Mouse (Mus musculus) intestine, embryonic 15.5 days (tissue): ENCODE measurements around the gene Col6a5. TPM values are rescaled to one million over a fixed set of nuclear protein-coding genes. Genes with fewer than 3 reads are reported as not detected.

Experiments
- ATAC-seq: fragments of 200-750 bp; cut with Nextera tagmentation; 2 replicates; pipeline ENCODE4 v1.8.0; 2017; ENCODE audit warnings: moderate TSS enrichment, moderate library complexity
- H3K27ac ChIP-seq: fragments of 300-500 bp; sonication (generic); 2 replicates; pipeline ENCODE4 v1.5.1; 2015; ENCODE audit warnings: mild to moderate bottlenecking, inconsistent platforms
- H3K27me3 ChIP-seq: fragments of 300-500 bp; sonication (generic); replicated peaks from 2 replicates; pipeline ENCODE4 v1.6.1; 2015; ENCODE audit warnings: inconsistent platforms
- H3K36me3 ChIP-seq: fragments of 300-500 bp; sonication (generic); 2 replicates; pipeline ENCODE4 v1.6.1; 2015; ENCODE audit warnings: inconsistent platforms
- H3K4me1 ChIP-seq: fragments of 300-500 bp; sonication (generic); replicated peaks from 2 replicates; pipeline ENCODE4 v1.6.1; 2015; ENCODE audit warnings: inconsistent platforms
- H3K4me2 ChIP-seq: fragments of 300-500 bp; sonication (generic); replicated peaks from 2 replicates; pipeline ENCODE4 v1.6.1; 2015; ENCODE audit warnings: mild to moderate bottlenecking, inconsistent platforms
- H3K4me3 ChIP-seq: fragments of 300-500 bp; sonication (generic); replicated peaks from 2 replicates; pipeline ENCODE4 v1.5.1; 2015; ENCODE audit warnings: inconsistent platforms
- H3K9ac ChIP-seq: fragments of 300-500 bp; sonication (generic); 2 replicates; pipeline ENCODE4 v1.6.1; 2015; ENCODE audit warnings: inconsistent platforms
- H3K9me3 ChIP-seq: fragments of 300-500 bp; sonication (generic); 2 replicates; pipeline ENCODE4 v1.6.1; 2016; ENCODE audit warnings: inconsistent platforms
- WGBS: fragments of 180-500 bp; shearing (Covaris S2); methylation state at CpG from one replicate; pipeline ENCODE4 v1.1.7; 2015; 5-methylcytosine and 5-hydroxymethylcytosine counted together
- polyA plus RNA-seq: library from polyadenylated mRNA; unstranded; fragments of >200 nt; fragmentation: Nextera tagmentation; extraction: Ambion mirVana; gene quantifications from 2 replicates; pipeline ENCODE4 v1.2.1, GENCODE M21; 2015

Gene Col6a5
- 0.98 and 1.6 TPM in 2 replicates for polyA plus RNA-seq

GRCm38 (mm10) chr9:105960533-105960932 lies at the start of gene Col6a5:
TSS of gene Col6a5 (minus strand) at chr9:105960643.
- no peak within 1 kb of the TSS for H3K27ac ChIP-seq
- H3K9ac ChIP-seq = no peak within 1 kb of the TSS; the same call in 1 of the 2 replicates
- 17% methylated on average over 13 of the region's 13 CpGs for WGBS
- peaks cover 9% of the 10 kb centered on the region; the same call in 1 of the 2 replicates for H3K4me1 ChIP-seq
- no peak for ATAC-seq
- H3K9me3 ChIP-seq = no peaks in the 10 kb centered on the region
- no peaks in the 10 kb centered on the region for H3K27me3 ChIP-seq
- H3K4me3 ChIP-seq = no peak within 1 kb of the TSS
- peak within 1 kb of the TSS; percentile 31 for H3K4me2 ChIP-seq
- H3K36me3 ChIP-seq = no peaks in the 10 kb centered on the region

DNA sequence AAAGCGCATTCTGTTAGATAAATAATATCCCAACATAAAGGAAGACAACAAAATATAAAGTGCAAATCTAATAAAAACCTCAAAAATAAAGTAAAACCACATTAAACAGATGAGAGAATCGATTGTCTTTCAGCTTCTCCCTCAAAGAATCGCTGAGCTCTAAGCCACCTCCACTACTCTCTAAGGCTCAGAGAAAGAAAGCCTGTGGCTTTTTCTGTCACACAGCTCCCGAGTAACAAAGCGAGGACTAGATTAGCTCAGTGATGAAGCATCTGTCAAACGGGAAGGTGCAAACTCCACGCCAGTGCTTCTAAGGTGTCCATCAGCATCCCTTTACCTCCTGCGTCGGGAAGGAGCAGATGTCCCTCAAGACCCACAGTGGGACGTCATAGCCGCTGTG lies 37.5 kb upstream of the Col6a5 start:
- 60% methylated on average over 11 of the region's 11 CpGs for WGBS
- H3K4me1 ChIP-seq = no peaks in the 10 kb centered on the region
- H3K27me3 ChIP-seq = no peaks in the 10 kb centered on the region
- no peak overlapping the region for H3K4me3 ChIP-seq
- ATAC-seq = no peak
- no peak overlapping the region for H3K9ac ChIP-seq
- peaks cover 4% of the 10 kb centered on the region for H3K36me3 ChIP-seq
- H3K27ac ChIP-seq = no peak overlapping the region
- no peaks in the 10 kb centered on the region for H3K9me3 ChIP-seq
- no peak overlapping the region for H3K4me2 ChIP-seq

- Histone ChIP-seq H3K4me2 (no peak overlapping the region), H3K36me3 (peaks cover 4% of the 10 kb centered on the region; the same call in 1 of the 2 replicates), H3K27me3 (no peaks in the 10 kb centered on the region), H3K9me3 (no peaks in the 10 kb centered on the region), H3K4me3 (no peak overlapping the region), H3K9ac (no peak overlapping the region), H3K4me1 (no peaks in the 10 kb centered on the region), H3K27ac (no peak overlapping the region)
- WGBS = 84% methylated on average over 6 of the region's 6 CpGs
- no peak for ATAC-seq
Observed at GRCm38 (mm10) chr9:105992425-105992824, 32.0 kb upstream of the Col6a5 start.

DNA sequence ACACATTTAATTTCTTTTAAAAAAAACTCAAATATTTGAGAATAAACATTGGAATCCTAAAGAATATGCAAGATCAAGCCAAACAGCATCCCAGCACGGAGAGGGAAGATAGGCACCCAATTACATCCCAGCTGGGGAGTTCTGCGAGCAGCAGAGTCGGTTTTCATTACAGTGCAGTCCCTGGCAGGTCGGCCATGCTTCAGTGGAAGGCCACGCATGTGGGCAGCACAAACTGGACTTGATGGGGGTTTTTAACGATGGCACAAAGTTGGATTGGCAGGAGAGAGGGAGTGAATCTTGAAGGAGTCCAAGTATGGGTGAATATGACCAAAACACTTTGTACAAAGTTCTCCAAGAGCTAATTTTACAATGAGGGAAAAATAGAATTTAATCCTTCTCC lies 29.7 kb upstream of the Col6a5 start:
- Histone ChIP-seq H3K36me3 (no peaks in the 10 kb centered on the region), H3K4me3 (no peak overlapping the region), H3K9me3 (no peaks in the 10 kb centered on the region), H3K27ac (no peak overlapping the region), H3K9ac (no peak overlapping the region), H3K4me1 (no peaks in the 10 kb centered on the region), H3K4me2 (no peak overlapping the region), H3K27me3 (no peaks in the 10 kb centered on the region)
- no peak for ATAC-seq
- WGBS = 73% methylated on average over 6 of the region's 6 CpGs

DNA sequence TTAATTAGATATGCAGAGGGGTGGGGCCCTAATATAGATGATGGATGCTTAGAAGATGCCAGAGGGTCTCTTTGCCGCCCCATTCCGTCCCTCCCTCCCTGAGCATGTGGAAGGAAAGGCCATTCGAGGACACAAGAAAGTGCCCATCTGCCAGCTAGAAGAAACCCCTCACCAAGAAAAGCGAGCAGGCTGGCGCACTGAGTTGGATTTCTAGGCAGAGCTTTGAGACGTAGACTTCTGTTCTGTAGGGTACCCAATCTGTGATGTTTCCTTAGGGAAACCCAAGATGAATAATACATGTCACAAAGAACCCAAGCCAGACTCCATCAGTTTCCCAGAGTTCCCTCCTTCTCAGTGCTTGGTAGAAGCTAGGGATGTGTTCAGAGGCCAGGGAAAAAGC lies 29.0 kb upstream of the Col6a5 start:
- no peak overlapping the region for H3K4me2 ChIP-seq
- no peaks in the 10 kb centered on the region for H3K4me1 ChIP-seq
- H3K9me3 ChIP-seq = no peaks in the 10 kb centered on the region
- no peaks in the 10 kb centered on the region for H3K27me3 ChIP-seq
- H3K4me3 ChIP-seq = no peak overlapping the region
- ATAC-seq = no peak
- WGBS = 85% methylated on average over 6 of the region's 6 CpGs
- H3K27ac ChIP-seq = no peak overlapping the region
- no peak overlapping the region for H3K9ac ChIP-seq
- H3K36me3 ChIP-seq = no peaks in the 10 kb centered on the region

DNA sequence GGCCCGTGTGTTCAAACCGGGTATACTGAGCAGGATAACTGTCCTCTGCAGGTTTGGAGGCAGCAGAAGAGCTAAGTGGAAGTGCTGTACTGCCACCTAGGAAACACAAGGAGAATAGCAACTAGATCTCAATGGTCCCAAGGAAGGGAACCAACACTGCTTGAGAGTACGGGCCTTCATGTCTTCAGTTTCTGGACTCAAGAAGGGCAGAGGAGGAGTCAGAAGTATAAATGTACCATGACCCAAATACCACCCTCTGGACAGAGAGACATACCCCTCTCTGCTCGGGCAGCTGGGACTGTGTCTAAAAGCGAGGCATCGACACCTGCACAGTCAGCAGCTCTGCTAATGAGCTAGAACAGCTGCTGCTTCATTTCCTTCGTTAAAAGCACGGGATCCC lies 27.7 kb upstream of the Col6a5 start:
- Histone ChIP-seq H3K4me3 (no peak overlapping the region), H3K4me2 (no peak overlapping the region), H3K27ac (no peak overlapping the region), H3K4me1 (no peaks in the 10 kb centered on the region), H3K36me3 (no peaks in the 10 kb centered on the region), H3K27me3 (no peaks in the 10 kb centered on the region), H3K9ac (no peak overlapping the region), H3K9me3 (no peaks in the 10 kb centered on the region)
- ATAC-seq = no peak
- 67% methylated on average over 8 of the region's 8 CpGs for WGBS

DNA sequence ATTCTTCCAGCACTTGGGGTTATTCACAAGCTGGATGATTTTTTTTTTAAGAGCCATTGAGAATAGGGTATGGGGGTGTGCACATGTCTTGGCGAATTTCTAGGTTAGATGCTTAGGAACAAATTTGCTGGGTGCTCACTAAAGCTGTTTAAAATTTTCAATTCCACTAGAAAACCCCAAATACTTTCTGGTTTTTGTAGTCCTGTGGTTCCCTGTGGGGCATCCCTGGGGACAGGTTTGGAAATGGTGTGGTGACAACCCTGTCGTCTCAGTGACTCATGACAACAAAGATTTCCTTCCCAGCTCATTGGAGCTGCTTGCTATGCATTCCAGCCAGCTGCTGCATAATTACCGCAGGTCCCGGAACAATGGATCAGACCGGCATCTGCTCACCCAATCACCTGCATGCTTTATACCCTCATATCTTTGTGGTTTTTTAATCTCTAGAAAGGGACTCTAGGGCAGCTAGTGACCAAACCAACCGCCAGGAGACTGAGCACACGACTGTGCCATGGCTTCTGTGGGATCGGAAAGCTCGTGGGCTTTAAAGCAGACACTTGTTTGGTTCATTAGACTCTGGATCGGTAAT lies 24.6 kb upstream of the Col6a5 start:
- Histone ChIP-seq H3K4me2 (no peak overlapping the region), H3K4me3 (no peak overlapping the region), H3K4me1 (no peaks in the 10 kb centered on the region), H3K27me3 (no peaks in the 10 kb centered on the region), H3K9ac (no peak overlapping the region), H3K9me3 (no peaks in the 10 kb centered on the region), H3K36me3 (no peaks in the 10 kb centered on the region), H3K27ac (no peak overlapping the region)
- 41% methylated on average over 10 of the region's 10 CpGs for WGBS
- no peak for ATAC-seq

DNA sequence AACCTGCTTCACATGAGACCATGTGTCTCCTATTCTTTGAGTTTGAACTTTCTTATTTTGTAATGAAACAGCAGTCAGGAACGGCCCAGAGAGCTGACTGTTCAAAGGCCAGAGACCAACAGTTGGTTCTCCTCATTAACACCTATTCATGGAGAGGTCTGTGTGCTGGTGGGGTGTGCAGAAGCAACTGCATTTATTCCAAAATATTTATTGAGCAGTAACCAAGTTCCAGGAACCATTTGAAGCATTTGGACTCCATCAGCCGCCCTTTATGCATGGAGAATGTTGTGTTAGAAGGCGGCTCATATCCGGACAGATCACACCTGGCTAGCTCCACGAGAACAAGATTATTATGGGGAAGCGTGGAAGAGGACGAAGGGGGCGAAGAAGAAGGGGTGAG lies 18.0 kb upstream of the Col6a5 start:
- H3K4me2 ChIP-seq = no peak overlapping the region
- H3K4me1 ChIP-seq = no peaks in the 10 kb centered on the region
- WGBS = 89% methylated on average over 8 of the region's 8 CpGs
- no peaks in the 10 kb centered on the region for H3K36me3 ChIP-seq
- H3K9me3 ChIP-seq = no peaks in the 10 kb centered on the region
- H3K9ac ChIP-seq = no peak overlapping the region
- H3K4me3 ChIP-seq = no peak overlapping the region
- no peak overlapping the region for H3K27ac ChIP-seq
- H3K27me3 ChIP-seq = no peaks in the 10 kb centered on the region
- no peak for ATAC-seq

- Histone ChIP-seq H3K9ac (no peak overlapping the region), H3K27me3 (no peaks in the 10 kb centered on the region), H3K9me3 (no peaks in the 10 kb centered on the region), H3K4me3 (no peak overlapping the region), H3K36me3 (no peaks in the 10 kb centered on the region), H3K4me1 (no peaks in the 10 kb centered on the region), H3K27ac (no peak overlapping the region), H3K4me2 (peak overlapping the region; percentile 41)
- no peak for ATAC-seq
- 17% methylated on average over 13 of the region's 13 CpGs for WGBS
Observed at GRCm38 (mm10) chr9:105976871-105977270, 16.4 kb upstream of the Col6a5 start.

DNA sequence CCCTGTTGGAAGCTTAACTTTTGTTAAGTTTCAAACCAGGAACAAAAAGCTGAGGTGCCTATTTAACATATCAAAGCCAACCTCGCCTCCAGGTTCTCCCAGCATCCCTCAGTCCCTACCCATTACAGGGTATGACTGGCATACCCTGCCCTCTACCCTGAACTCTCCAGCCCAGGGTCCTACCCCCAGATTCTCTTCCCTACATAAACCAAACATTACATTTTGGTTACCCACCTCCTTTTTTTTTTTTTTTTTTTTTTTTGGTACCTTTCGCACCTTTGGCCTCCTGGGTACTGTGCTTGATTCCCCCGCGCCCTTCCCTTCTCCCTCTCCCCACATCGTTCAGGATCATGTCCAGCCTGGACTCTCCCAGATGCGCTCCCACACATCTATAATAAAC lies 15.9 kb upstream of the Col6a5 start:
- H3K36me3 ChIP-seq = no peaks in the 10 kb centered on the region
- H3K27me3 ChIP-seq = no peaks in the 10 kb centered on the region
- no peak for ATAC-seq
- no peak overlapping the region for H3K4me3 ChIP-seq
- no peaks in the 10 kb centered on the region for H3K4me1 ChIP-seq
- 42% methylated on average over 6 of the region's 6 CpGs for WGBS
- H3K9me3 ChIP-seq = no peaks in the 10 kb centered on the region
- H3K4me2 ChIP-seq = no peak overlapping the region
- no peak overlapping the region for H3K9ac ChIP-seq
- H3K27ac ChIP-seq = no peak overlapping the region

GRCm38 (mm10) chr9:105973736-105974135 lies 13.3 kb upstream of the Col6a5 start:
- Histone ChIP-seq H3K9ac (no peak overlapping the region), H3K4me2 (no peak overlapping the region), H3K4me3 (no peak overlapping the region), H3K27ac (0 out of 2 replicates have a peak overlapping the region, but pooled peaks have one; percentile 17), H3K27me3 (no peaks in the 10 kb centered on the region), H3K36me3 (no peaks in the 10 kb centered on the region), H3K4me1 (no peaks in the 10 kb centered on the region), H3K9me3 (no peaks in the 10 kb centered on the region)
- 23% methylated on average over 1 of the region's 1 CpGs for WGBS
- no peak for ATAC-seq

GRCm38 (mm10) chr9:105972031-105972430 lies 11.6 kb upstream of the Col6a5 start:
- peak overlapping the region; percentile 51 for H3K27ac ChIP-seq
- no peak overlapping the region for H3K4me3 ChIP-seq
- no peaks in the 10 kb centered on the region for H3K9me3 ChIP-seq
- H3K4me2 ChIP-seq = no peak overlapping the region
- H3K27me3 ChIP-seq = no peaks in the 10 kb centered on the region
- no peaks in the 10 kb centered on the region for H3K4me1 ChIP-seq
- H3K36me3 ChIP-seq = no peaks in the 10 kb centered on the region
- WGBS = 92% methylated on average over 3 of the region's 3 CpGs
- H3K9ac ChIP-seq = no peak overlapping the region
- ATAC-seq = no peak

DNA sequence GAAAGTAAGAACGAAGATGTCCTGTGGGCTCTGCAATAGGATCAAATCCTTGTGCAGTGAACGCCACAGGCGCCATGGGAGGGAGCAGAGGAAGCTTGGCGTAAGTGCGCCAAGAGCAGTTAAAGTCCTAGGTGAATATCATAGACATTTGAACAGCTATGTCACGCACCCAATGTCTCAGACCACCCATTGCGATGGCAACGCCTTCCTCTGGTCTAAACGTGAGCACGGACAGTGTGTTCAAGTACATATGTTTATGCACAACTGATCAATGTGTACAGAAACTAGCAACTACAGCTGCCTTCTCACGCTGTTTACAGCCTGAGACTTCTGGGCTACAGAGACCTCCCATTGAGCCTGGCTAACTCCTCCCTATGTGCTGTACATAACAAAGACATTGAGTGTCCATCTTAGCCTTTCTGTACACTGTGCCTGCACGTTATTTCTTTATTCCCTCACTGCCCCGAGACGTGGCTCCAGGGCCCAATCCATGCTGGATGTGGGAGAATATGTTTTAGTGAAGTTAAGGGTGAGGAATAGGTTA lies 11.0 kb upstream of the Col6a5 start:
- no peak overlapping the region for H3K4me2 ChIP-seq
- peak overlapping the region; percentile 51 for H3K27ac ChIP-seq
- WGBS = 76% methylated on average over 14 of the region's 14 CpGs
- peak; percentile 71 for ATAC-seq
- H3K36me3 ChIP-seq = no peaks in the 10 kb centered on the region
- H3K27me3 ChIP-seq = no peaks in the 10 kb centered on the region
- H3K4me1 ChIP-seq = no peaks in the 10 kb centered on the region
- H3K4me3 ChIP-seq = no peak overlapping the region
- H3K9ac ChIP-seq = no peak overlapping the region
- no peaks in the 10 kb centered on the region for H3K9me3 ChIP-seq
